8 mouse cellular contexts compared by ENCODE assay signal in the genomic region with DNA sequence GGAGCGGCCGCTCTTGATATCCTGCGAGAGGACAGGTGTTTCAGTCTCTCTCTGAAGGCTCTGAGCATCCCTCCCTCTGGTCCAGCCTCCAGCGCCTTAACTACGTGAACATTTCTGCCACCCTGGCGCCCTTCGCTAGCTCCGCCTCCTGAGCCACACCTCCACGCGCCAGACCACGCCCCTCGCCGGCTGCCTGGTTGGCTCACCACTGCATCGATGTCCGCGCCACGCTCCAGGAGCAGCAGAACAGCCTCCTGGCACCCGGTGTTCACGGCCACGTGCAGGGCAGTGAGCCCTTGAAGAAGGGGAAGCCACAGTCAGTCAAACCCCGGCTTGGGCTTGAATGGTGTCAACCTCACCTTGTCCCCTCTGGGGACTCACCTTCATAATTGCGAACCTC. TPM values are rescaled to one million over a fixed set of nuclear protein-coding genes. Genes with fewer than 3 reads are reported as not detected.
DNase-seq lines count a peak whose midpoint lies in the region; ATAC-seq lines count a peak whose summit lies in the region.

No protein-coding gene starts in this region.

- peaks cover 31% of the 10 kb centered on the region for H3K4me1 ChIP-seq in forebrain, embryonic 10.5 days
- peaks cover 13% of the 10 kb centered on the region for H3K4me1 ChIP-seq in intestine, embryonic 15.5 days (replicated peaks)
- H3K4me1 ChIP-seq in liver, embryonic 13.5 days (replicated peaks) = peaks cover 30% of the 10 kb centered on the region

- no peak overlapping the region for H3K9ac ChIP-seq in intestine, embryonic 15.5 days
- no peak overlapping the region for H3K9ac ChIP-seq in liver, embryonic 13.5 days

- peaks cover 82% of the 10 kb centered on the region for H3K27me3 ChIP-seq in forebrain, embryonic 10.5 days (ENCODE audit: poor library complexity, severe bottlenecking)
- peaks cover 25% of the 10 kb centered on the region for H3K27me3 ChIP-seq in intestine, embryonic 15.5 days (replicated peaks)
- peaks cover 31% of the 10 kb centered on the region for H3K27me3 ChIP-seq in liver, embryonic 13.5 days

- WGBS in forebrain, embryonic 10.5 days = 3% methylated on average over 22 of the region's 22 CpGs
- 14% methylated on average over 22 of the region's 22 CpGs for WGBS in intestine, embryonic 15.5 days
- 16% methylated on average over 22 of the region's 22 CpGs for WGBS in liver, embryonic 13.5 days (ENCODE audit: insufficient replicate concordance)

- no peaks in the 10 kb centered on the region for H3K36me3 ChIP-seq in forebrain, embryonic 10.5 days (replicated peaks)
- no peaks in the 10 kb centered on the region; the same call in 1 of the 2 replicates for H3K36me3 ChIP-seq in intestine, embryonic 15.5 days
- peaks cover 5% of the 10 kb centered on the region; the same call in 1 of the 2 replicates for H3K36me3 ChIP-seq in liver, embryonic 13.5 days

- H3K27ac ChIP-seq in forebrain, embryonic 10.5 days = no peak overlapping the region
- H3K27ac ChIP-seq in intestine, embryonic 15.5 days = no peak overlapping the region
- H3K27ac ChIP-seq in liver, embryonic 13.5 days = no peak overlapping the region

- H3K9me3 ChIP-seq in forebrain, embryonic 10.5 days = peaks cover 5% of the 10 kb centered on the region; the same call in 1 of the 2 replicates
- no peaks in the 10 kb centered on the region for H3K9me3 ChIP-seq in intestine, embryonic 15.5 days
- H3K9me3 ChIP-seq in liver, embryonic 13.5 days (replicated peaks) = no peaks in the 10 kb centered on the region

- DNase-seq in ovary, postnatal 36 days (ENCODE audit: low spot score) = peak; percentile 43
- no peak for DNase-seq in ovary, adult 18-20 months (ENCODE audit: low spot score)
- DNase-seq in forebrain, embryonic 10.5 days (ENCODE audit: extremely low spot score, low spot score) = peak; percentile 56
- no peak for DNase-seq in liver, embryonic 13.5 days
- peak; percentile 58 to 67 for DNase-seq in spleen, postnatal 36 days (ENCODE audit: low spot score in 2 of 2)
- no peak for DNase-seq in layer of hippocampus, adult 9-10 months (ENCODE audit: low spot score)

- peak; percentile 62 for ATAC-seq in intestine, embryonic 15.5 days
- 0 out of 2 replicates have a peak, but pooled peaks have one; percentile 21 for ATAC-seq in liver, embryonic 13.5 days (ENCODE audit: low read depth)
- no peak for ATAC-seq in cerebellum, adult (ENCODE audit: insufficient number of reproducible peaks, low FRiP score, low TSS enrichment)

- peak overlapping the region; percentile 38 for H3K4me3 ChIP-seq in forebrain, embryonic 10.5 days
- H3K4me3 ChIP-seq in intestine, embryonic 15.5 days (replicated peaks) = no peak overlapping the region; the same call in 1 of the 2 replicates
- H3K4me3 ChIP-seq in liver, embryonic 13.5 days (replicated peaks) = no peak overlapping the region

- H3K4me2 ChIP-seq in intestine, embryonic 15.5 days (replicated peaks) = peak overlapping the region; percentile 30
- peak overlapping the region; percentile 32; the same call in 1 of the 2 replicates for H3K4me2 ChIP-seq in liver, embryonic 13.5 days

RNA-seq across cellular contexts. Expression of gene Bcl3, which starts 11.5 kb away (rescaled TPM):
- 0.91 and 1.4 TPM in 2 replicates for polyA plus RNA-seq in forebrain, embryonic 10.5 days (2016; fragmentation: Nextera tagmentation; extraction: Ambion mirVana)
- 13.3 and 13.9 TPM in 2 replicates for polyA plus RNA-seq in intestine, embryonic 15.5 days (2015; fragmentation: Nextera tagmentation; extraction: Ambion mirVana)
- 3.0 and 3.9 TPM in 2 replicates for polyA plus RNA-seq in liver, embryonic 13.5 days (2015; fragmentation: Nextera tagmentation; extraction: Ambion mirVana)

RNA-seq across cellular contexts. Expression of gene Cblc, which starts 14.5 kb away (rescaled TPM):
- polyA plus RNA-seq in forebrain, embryonic 10.5 days (2016; fragmentation: Nextera tagmentation; extraction: Ambion mirVana) = 0.53 and 1.2 TPM in 2 replicates
- 24.5 and 26.4 TPM in 2 replicates for polyA plus RNA-seq in intestine, embryonic 15.5 days (2015; fragmentation: Nextera tagmentation; extraction: Ambion mirVana)
- 1.2 and 1.3 TPM in 2 replicates for polyA plus RNA-seq in liver, embryonic 13.5 days (2015; fragmentation: Nextera tagmentation; extraction: Ambion mirVana)

RNA-seq across cellular contexts. Expression of gene Bcam, which starts 40.3 kb away (rescaled TPM):
- polyA plus RNA-seq in forebrain, embryonic 10.5 days (2016; fragmentation: Nextera tagmentation; extraction: Ambion mirVana) = 33.1 and 37.3 TPM in 2 replicates
- polyA plus RNA-seq in intestine, embryonic 15.5 days (2015; fragmentation: Nextera tagmentation; extraction: Ambion mirVana) = 76.9 and 79.4 TPM in 2 replicates
- polyA plus RNA-seq in liver, embryonic 13.5 days (2015; fragmentation: Nextera tagmentation; extraction: Ambion mirVana) = 7.2 and 7.9 TPM in 2 replicates

RNA-seq across cellular contexts. Expression of gene Gm19345, which starts 40.7 kb away (rescaled TPM):
- 0.26 TPM in 1 of 2 replicates, not detected in the other for polyA plus RNA-seq in forebrain, embryonic 10.5 days (2016; fragmentation: Nextera tagmentation; extraction: Ambion mirVana)
- 0.14 and 0.16 TPM in 2 replicates for polyA plus RNA-seq in intestine, embryonic 15.5 days (2015; fragmentation: Nextera tagmentation; extraction: Ambion mirVana)
- polyA plus RNA-seq in liver, embryonic 13.5 days (2015; fragmentation: Nextera tagmentation; extraction: Ambion mirVana) = not detected in 2 replicates

RNA-seq across cellular contexts. Expression of gene Ceacam16, which starts 50.0 kb away (rescaled TPM):
- polyA plus RNA-seq in forebrain, embryonic 10.5 days (2016; fragmentation: Nextera tagmentation; extraction: Ambion mirVana) = not detected in 2 replicates
- not detected in 2 replicates for polyA plus RNA-seq in intestine, embryonic 15.5 days (2015; fragmentation: Nextera tagmentation; extraction: Ambion mirVana)
- not detected in 2 replicates for polyA plus RNA-seq in liver, embryonic 13.5 days (2015; fragmentation: Nextera tagmentation; extraction: Ambion mirVana)

Comparison
In these comparisons a context has a peak if more than half of its experiments do, and no peak if none do; other contexts are left out.
1. DNase-seq: peak in ovary, postnatal 36 days (single experiment), forebrain, embryonic 10.5 days (single experiment) and spleen, postnatal 36 days (2 of 2); none in ovary, adult 18-20 months (single experiment), liver, embryonic 13.5 days (single experiment) and layer of hippocampus, adult 9-10 months (single experiment).
2. RNA of gene Cblc, which starts 14.5 kb away (polyA plus RNA-seq): 24.5 to 26.4 TPM in intestine, embryonic 15.5 days; 1.2 to 1.3 TPM in liver, embryonic 13.5 days and 0.53 to 1.2 TPM in forebrain, embryonic 10.5 days; every median in the first group is over 10 times any median in the second.